Mouse (Mus musculus) lung, postnatal 0 days (tissue): ENCODE data around the gene Rpl15.

Source experiments
- CTCF ChIP-seq: IDR thresholded peaks from 2 replicates; pipeline ENCODE4 v1.5.1; 2016; ENCODE audit warnings: antibody characterized with exemption, mild to moderate bottlenecking
- EP300 ChIP-seq: IDR thresholded peaks from 2 replicates; pipeline ENCODE4 v1.6.1; 2016; ENCODE audit warnings: antibody characterized with exemption, mild to moderate bottlenecking, control low read depth

DNA sequence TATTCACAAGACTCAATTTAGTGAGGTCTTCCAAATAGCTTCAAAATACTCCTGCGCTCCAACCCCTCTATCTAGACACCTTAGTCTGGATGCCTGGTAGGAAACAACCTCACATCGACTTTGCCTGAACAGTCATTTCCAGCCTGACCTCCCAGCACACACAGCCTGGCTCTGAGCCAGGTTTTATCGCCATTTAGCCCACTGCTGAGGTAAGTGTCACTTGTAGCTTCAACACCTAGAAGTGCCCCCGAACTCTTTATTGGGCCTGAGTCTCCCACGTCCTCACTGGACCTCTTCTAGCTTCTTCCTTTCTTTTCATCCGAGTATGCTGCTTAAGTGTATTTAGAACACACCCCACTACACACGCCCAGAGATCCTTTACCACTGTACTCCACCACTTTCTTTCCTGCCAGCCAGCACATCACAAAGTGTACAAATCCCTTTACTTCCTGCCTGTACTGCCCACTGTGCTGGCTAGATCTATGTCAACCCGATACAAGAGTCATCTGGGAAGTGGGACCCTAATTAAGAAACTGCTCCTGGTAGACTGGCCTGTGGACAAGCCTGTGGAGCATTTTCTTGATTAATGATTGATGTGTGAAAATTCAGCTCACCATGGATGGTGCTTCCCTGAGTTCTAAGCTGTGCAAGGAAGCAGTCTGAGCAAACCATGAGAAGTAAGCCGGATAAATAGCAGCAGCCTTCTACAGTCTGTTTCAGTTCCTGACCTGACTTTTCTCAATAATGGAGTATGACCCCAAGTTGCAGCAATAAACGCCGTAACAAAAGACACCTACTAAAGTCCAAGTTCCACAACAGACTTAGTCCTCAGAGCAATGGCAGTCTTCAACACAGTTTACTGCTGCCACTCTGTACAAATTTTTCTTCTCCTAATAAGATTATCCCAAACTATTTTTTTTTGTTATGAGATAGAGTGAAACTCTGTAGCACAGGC lies 46.5 kb upstream of the Rpl15 start:
- TF ChIP-seq CTCF (no peak), EP300 (no peak)
